Mouse (Mus musculus) C2C12 (cell line): Measurements from ENCODE around the gene Asb8. TPM values are rescaled to one million over a fixed set of nuclear protein-coding genes. Genes with fewer than 3 reads are reported as not detected.
A peak's percentile ranks its signal among the peaks of the same experiment; 100 is the strongest.

ENCODE experiments used
- H3K27me3 ChIP-seq: one replicate; pipeline ENCODE4 v1.6.1; 2011; ENCODE audit not compliant: control insufficient read depth, insufficient read depth, insufficient read length
- H3K36me3 ChIP-seq: one replicate; pipeline ENCODE4 v1.6.1; 2011; ENCODE audit not compliant: control insufficient read depth, insufficient read depth
- H3K4me3 ChIP-seq: one replicate; pipeline ENCODE4 v1.5.1; 2011; ENCODE audit warnings: mild to moderate bottlenecking, control low read depth; ENCODE audit not compliant: poor library complexity, insufficient read depth, severe bottlenecking
- H3K79me2 ChIP-seq: one replicate; pipeline ENCODE4 v1.6.1; 2011; ENCODE audit not compliant: control insufficient read depth, insufficient read depth
- H3K79me3 ChIP-seq: one replicate; pipeline ENCODE4 v1.6.1; 2011; ENCODE audit warnings: low read depth, control low read depth
- H3ac ChIP-seq: one replicate; pipeline ENCODE3; 2011; ENCODE audit warnings: low read depth; ENCODE audit not compliant: control insufficient read depth, insufficient read length
- CEBPB ChIP-seq: IDR thresholded peaks from one replicate; pipeline ENCODE4 v1.6.1; 2011; ENCODE audit warnings: low read depth, mild to moderate bottlenecking, control low read depth, moderate library complexity
- CTCF ChIP-seq: IDR thresholded peaks from one replicate; pipeline ENCODE4 v1.5.1; 2011; ENCODE audit not compliant: control insufficient read depth, insufficient read depth, insufficient read length
- FOSL1 ChIP-seq: IDR thresholded peaks from one replicate; pipeline ENCODE4 v1.8.0; 2011; ENCODE audit warnings: mild to moderate bottlenecking, low read length; ENCODE audit not compliant: poor library complexity, insufficient read depth, severe bottlenecking
- MAX ChIP-seq: IDR thresholded peaks from one replicate; pipeline ENCODE4 v1.6.1; 2011; ENCODE audit warnings: mild to moderate bottlenecking, control low read depth
- MYOD1 ChIP-seq: IDR thresholded peaks from one replicate; pipeline ENCODE4 v1.6.1; 2011; ENCODE audit warnings: low read depth; ENCODE audit not compliant: control insufficient read depth, insufficient read length
- MYOG ChIP-seq: IDR thresholded peaks from one replicate; pipeline ENCODE4 v1.6.1; 2011; ENCODE audit not compliant: control insufficient read depth, insufficient read length; ENCODE audit errors: extremely low read depth
- USF1 ChIP-seq: IDR thresholded peaks from one replicate; pipeline ENCODE4 v1.6.1; 2011; ENCODE audit warnings: low read depth, mild to moderate bottlenecking, control low read depth, moderate library complexity
- polyA plus RNA-seq: library from polyadenylated mRNA; unstranded; fragments of >200 nt; fragmentation: generic; extraction: Trizol; gene quantifications from one replicate; pipeline ENCODE4 v1.2.1, GENCODE M21; 2012; ENCODE audit warnings: missing spikeins

The Asb8 gene
- polyA plus RNA-seq, 1 experiment, result 39.0 TPM

- Histone ChIP-seq H3K79me2 (no peaks in the 10 kb centered on the region), H3K4me3 (no peak overlapping the region), H3ac (no peak overlapping the region), H3K79me3 (no peaks in the 10 kb centered on the region), H3K27me3 (peaks cover 8% of the 10 kb centered on the region), H3K36me3 (no peaks in the 10 kb centered on the region)
- no peak for TF ChIP-seq MYOD1
- TF ChIP-seq USF1, result no peak
- no peak for TF ChIP-seq CEBPB
- no peak for TF ChIP-seq CTCF
- TF ChIP-seq FOSL1, result no peak
These were observed 16.6 kb upstream of the Asb8 start for GRCm38 (mm10) chr15:98181856-98182570.

- Histone ChIP-seq H3K79me2 (no peaks in the 10 kb centered on the region), H3K27me3 (peaks cover 13% of the 10 kb centered on the region), H3K79me3 (no peaks in the 10 kb centered on the region), H3K4me3 (peak overlapping the region; percentile 33), H3K36me3 (no peaks in the 10 kb centered on the region), H3ac (peak overlapping the region; percentile 57)
- TF ChIP-seq MYOD1 (peak; percentile 22), USF1 (no peak), MAX (peak; percentile 32), CEBPB (peak; percentile 83), FOSL1 (no peak), CTCF (peak; percentile 48), MYOG (no peak)
These were observed 15.8 kb upstream of the Asb8 start for GRCm38 (mm10) chr15:98181132-98181711.

- no peaks in the 10 kb centered on the region for H3K79me2 ChIP-seq
- no peaks in the 10 kb centered on the region for H3K36me3 ChIP-seq
- peak overlapping the region; percentile 57 for H3ac ChIP-seq
- TF ChIP-seq MAX (no peak), FOSL1 (no peak), CTCF (no peak), MYOG (no peak), CEBPB (no peak), USF1 (no peak), MYOD1 (no peak)
- no peaks in the 10 kb centered on the region for H3K79me3 ChIP-seq
- peak overlapping the region; percentile 33 for H3K4me3 ChIP-seq
- peaks cover 18% of the 10 kb centered on the region for H3K27me3 ChIP-seq
These were observed 15.2 kb upstream of the Asb8 start for GRCm38 (mm10) chr15:98180567-98181131.

GRCm38 (mm10) chr15:98177320-98177719 lies 11.9 kb upstream of the Asb8 start:
- no peak overlapping the region for H3ac ChIP-seq
- no peaks in the 10 kb centered on the region for H3K79me2 ChIP-seq
- peaks cover 36% of the 10 kb centered on the region for H3K27me3 ChIP-seq
- no peaks in the 10 kb centered on the region for H3K79me3 ChIP-seq
- no peaks in the 10 kb centered on the region for H3K36me3 ChIP-seq
- TF ChIP-seq CTCF (no peak), MYOD1 (no peak), FOSL1 (no peak), MAX (no peak), CEBPB (no peak), MYOG (no peak), USF1 (no peak)
- no peak overlapping the region for H3K4me3 ChIP-seq

- no peak overlapping the region for H3ac ChIP-seq
- no peaks in the 10 kb centered on the region for H3K79me2 ChIP-seq
- no peaks in the 10 kb centered on the region for H3K79me3 ChIP-seq
- TF ChIP-seq FOSL1 (no peak), MYOD1 (no peak), CTCF (peak; percentile 3), MYOG (no peak)
- H3K27me3 ChIP-seq, result peaks cover 59% of the 10 kb centered on the region
- H3K36me3 ChIP-seq, result no peaks in the 10 kb centered on the region
- no peak overlapping the region for H3K4me3 ChIP-seq
These were observed 8.4 kb upstream of the Asb8 start for GRCm38 (mm10) chr15:98173821-98174220.
